In genomic region chr11:44469646-44470431, GRCm38 (mm10) we compare ENCODE assay signal across 8 mouse cellular contexts. TPM values are rescaled to one million over a fixed set of nuclear protein-coding genes. Genes with fewer than 3 reads are reported as not detected.
DNase-seq lines count a peak whose midpoint lies in the region; ATAC-seq and TF ChIP-seq lines count a peak whose summit lies in the region.

No protein-coding gene starts in this region.

- no peaks in the 10 kb centered on the region for H3K27me3 ChIP-seq in heart, postnatal 0 days (ENCODE audit: control insufficient read depth, insufficient read depth, low read length)
- H3K27me3 ChIP-seq in lung, postnatal 0 days (replicated peaks; ENCODE audit: insufficient read depth, low read length): no peaks in the 10 kb centered on the region
- H3K27me3 ChIP-seq in stomach, embryonic 16.5 days (ENCODE audit: control insufficient read depth, insufficient read depth, low read length): no peaks in the 10 kb centered on the region

- peak overlapping the region; percentile 86 for H3K4me2 ChIP-seq in heart, postnatal 0 days (ENCODE audit: low read depth, low read length)
- H3K4me2 ChIP-seq in lung, postnatal 0 days (replicated peaks; ENCODE audit: low read depth, low read length): peak overlapping the region; percentile 85
- H3K4me2 ChIP-seq in stomach, embryonic 16.5 days (ENCODE audit: low read depth, low read length): peak overlapping the region; percentile 90

- peak overlapping the region; percentile 88 for H3K9ac ChIP-seq in heart, postnatal 0 days (replicated peaks; ENCODE audit: low read depth, low read length)
- peak overlapping the region; percentile 84 for H3K9ac ChIP-seq in lung, postnatal 0 days (replicated peaks; ENCODE audit: low read depth)
- H3K9ac ChIP-seq in stomach, embryonic 16.5 days (ENCODE audit: low read length): peak overlapping the region; percentile 94

- H3K27ac ChIP-seq in heart, postnatal 0 days (ENCODE audit: low read depth): peak overlapping the region; percentile 97
- peak overlapping the region; percentile 97 for H3K27ac ChIP-seq in lung, postnatal 0 days (ENCODE audit: low read length)
- H3K27ac ChIP-seq in stomach, embryonic 16.5 days (ENCODE audit: low read length): peak overlapping the region; percentile 96

- 1% methylated on average over 59 of the region's 59 CpGs for WGBS in heart, postnatal 0 days
- WGBS in lung, postnatal 0 days: 1% methylated on average over 59 of the region's 59 CpGs
- WGBS in stomach, embryonic 16.5 days: under 1% methylated on average over 59 of the region's 59 CpGs

- peak overlapping the region; percentile 85 for H3K4me3 ChIP-seq in heart, postnatal 0 days (ENCODE audit: low read depth, low read length)
- H3K4me3 ChIP-seq in lung, postnatal 0 days (ENCODE audit: low read depth, low read length): peak overlapping the region; percentile 93
- peak overlapping the region; percentile 90 for H3K4me3 ChIP-seq in stomach, embryonic 16.5 days (replicated peaks; ENCODE audit: low read length)

- peaks cover 10% of the 10 kb centered on the region; the same call in 1 of the 2 replicates for H3K36me3 ChIP-seq in heart, postnatal 0 days (replicated peaks; ENCODE audit: control insufficient read depth, insufficient read depth, low read length)
- H3K36me3 ChIP-seq in lung, postnatal 0 days (ENCODE audit: insufficient read depth, low read length): no peaks in the 10 kb centered on the region
- no peaks in the 10 kb centered on the region for H3K36me3 ChIP-seq in stomach, embryonic 16.5 days (ENCODE audit: control insufficient read depth, insufficient read depth, low read length)

- DNase-seq in embryo, embryonic 10.5 days (ENCODE audit: low spot score): peak; percentile 23
- no peak for DNase-seq in embryo, embryonic 9.5 days (ENCODE audit: extremely low spot score)
- peak; percentile 62 for DNase-seq in thymus, postnatal 25 days
- DNase-seq in thymus, postnatal 36 days: no peak
- peak; percentile 23 for DNase-seq in heart, postnatal 0 days (ENCODE audit: low spot score)
- DNase-seq in lung, postnatal 0 days (ENCODE audit: low spot score): peak; percentile 65
- DNase-seq in layer of hippocampus, postnatal 25 days (ENCODE audit: extremely low spot score in 1 of 2, low spot score in 1 of 2): no peak

- peak; percentile 66 for ATAC-seq in heart, postnatal 0 days (ENCODE audit: insufficient read depth, low read depth)
- ATAC-seq in lung, postnatal 0 days: peak; percentile 61
- ATAC-seq in stomach, embryonic 16.5 days (ENCODE audit: insufficient read depth, low FRiP score): peak; percentile 65

- no peaks in the 10 kb centered on the region for H3K9me3 ChIP-seq in heart, postnatal 0 days (replicated peaks; ENCODE audit: control insufficient read depth, low read length)
- H3K9me3 ChIP-seq in lung, postnatal 0 days (ENCODE audit: low read length): no peaks in the 10 kb centered on the region
- no peaks in the 10 kb centered on the region for H3K9me3 ChIP-seq in stomach, embryonic 16.5 days (replicated peaks; ENCODE audit: control insufficient read depth, low read length)

- no peak for TF ChIP-seq EP300 in heart, postnatal 0 days (IDR thresholded peaks at IDR 0.05; ENCODE audit: low read depth)
- peak; percentile 55; the same call in 1 of the 2 replicates for TF ChIP-seq EP300 in lung, postnatal 0 days (IDR thresholded peaks at IDR 0.05)

- no peak for TF ChIP-seq CTCF in heart, postnatal 0 days (IDR thresholded peaks at IDR 0.05; ENCODE audit: low read depth)
- TF ChIP-seq CTCF in lung, postnatal 0 days (IDR thresholded peaks at IDR 0.05): peak; percentile 24; the same call in 1 of the 2 replicates

- peaks cover 17% of the 10 kb centered on the region for H3K4me1 ChIP-seq in heart, postnatal 0 days (ENCODE audit: control insufficient read depth, insufficient read depth)
- peaks cover 8% of the 10 kb centered on the region; the same call in 1 of the 2 replicates for H3K4me1 ChIP-seq in lung, postnatal 0 days (ENCODE audit: insufficient read depth, low read depth, low read length)
- peaks cover 12% of the 10 kb centered on the region for H3K4me1 ChIP-seq in stomach, embryonic 16.5 days (ENCODE audit: control insufficient read depth, insufficient read depth, low read length)

RNA-seq across cellular contexts. Expression of gene Ublcp1, which starts 0.5 kb away (rescaled TPM):
- 15.0 and 16.2 TPM in 2 replicates for total RNA-seq in heart, postnatal 0 days (2014; rRNA removed; ENCODE audit: low replicate concordance)
- polyA plus RNA-seq in heart, postnatal 0 days (2015; fragmentation: Nextera tagmentation; extraction: Ambion mirVana): 45.0 and 46.1 TPM in 2 replicates
- polyA plus RNA-seq in lung, postnatal 0 days (2015; fragmentation: Nextera tagmentation; extraction: Ambion mirVana): 55.5 and 60.5 TPM in 2 replicates
- polyA plus RNA-seq in stomach, embryonic 16.5 days (2015; fragmentation: Nextera tagmentation; extraction: Ambion mirVana): 51.9 and 53.2 TPM in 2 replicates
- total RNA-seq in layer of hippocampus, postnatal 25 days (2021): 10 to 100 TPM; 43.0 to 43.6 TPM

RNA-seq across cellular contexts. Expression of gene Rnf145, which starts 48.9 kb away (rescaled TPM):
- 35.4 and 38.1 TPM in 2 replicates for total RNA-seq in heart, postnatal 0 days (2014; rRNA removed; ENCODE audit: low replicate concordance)
- 23.3 and 28.1 TPM in 2 replicates for polyA plus RNA-seq in heart, postnatal 0 days (2015; fragmentation: Nextera tagmentation; extraction: Ambion mirVana)
- 71.9 and 79.9 TPM in 2 replicates for polyA plus RNA-seq in lung, postnatal 0 days (2015; fragmentation: Nextera tagmentation; extraction: Ambion mirVana)
- 43.1 and 44.3 TPM in 2 replicates for polyA plus RNA-seq in stomach, embryonic 16.5 days (2015; fragmentation: Nextera tagmentation; extraction: Ambion mirVana)
- 100 to 1,000 TPM in 1 of 2 experiments, 10 to 100 TPM in 1; 90.7 to 106 TPM for total RNA-seq in layer of hippocampus, postnatal 25 days (2021)

Comparison
In these comparisons a context has a peak if more than half of its experiments do, and no peak if none do; other contexts are left out.
1. DNase-seq: peak in embryo, embryonic 10.5 days (single experiment), thymus, postnatal 25 days (single experiment), heart, postnatal 0 days (single experiment) and lung, postnatal 0 days (single experiment); none in embryo, embryonic 9.5 days (single experiment), thymus, postnatal 36 days (0 of 2) and layer of hippocampus, postnatal 25 days (0 of 2).
2. Peak in every context shown above with its lines, with median percentiles within 50 percentile points of each other: ATAC-seq, H3K27ac ChIP-seq, H3K4me2 ChIP-seq, H3K4me3 ChIP-seq and H3K9ac ChIP-seq.